Mouse (Mus musculus): ENCODE data around the gene Otub1. TPM values are rescaled to one million over a fixed set of nuclear protein-coding genes. Genes with fewer than 3 reads are reported as not detected.

Otub1 gene
- 10 to 100 TPM; 48.4 to 48.5 TPM for total RNA-seq (2021)
- long read RNA-seq, experiment 1, transcript Otub1-201 (7 exons, 1,713 nt), result major isoform, 49 of 71 reads
- long read RNA-seq, experiment 1, partial matches to known transcripts, result 4 of 71 reads
- long read RNA-seq, experiment 1, other reads (novel, unspliced or antisense), result 18 of 71 reads
- long read RNA-seq, experiment 2, transcript Otub1-201 (7 exons, 1,713 nt), result major isoform, 81 of 91 reads
- long read RNA-seq, experiment 2, partial matches to known transcripts, result 2 of 91 reads
- long read RNA-seq, experiment 2, other reads (novel, unspliced or antisense), result 8 of 91 reads

GRCm38 (mm10) chr19:7205753-7206736, at the start of gene Otub1:
TSS of gene Otub1 (minus strand) at chr19:7206316.
- peak; percentile 92 for DNase-seq

GRCm38 (mm10) chr19:7246021-7246420, 39.9 kb upstream of the Otub1 start:
- no peak for DNase-seq

GRCm38 (mm10) chr19:7240782-7241690, 34.9 kb upstream of the Otub1 start, which contains the start of gene Naa40:
TSS of gene Naa40 (minus strand) at chr19:7241183.
- peak; percentile 88 for DNase-seq

DNA sequence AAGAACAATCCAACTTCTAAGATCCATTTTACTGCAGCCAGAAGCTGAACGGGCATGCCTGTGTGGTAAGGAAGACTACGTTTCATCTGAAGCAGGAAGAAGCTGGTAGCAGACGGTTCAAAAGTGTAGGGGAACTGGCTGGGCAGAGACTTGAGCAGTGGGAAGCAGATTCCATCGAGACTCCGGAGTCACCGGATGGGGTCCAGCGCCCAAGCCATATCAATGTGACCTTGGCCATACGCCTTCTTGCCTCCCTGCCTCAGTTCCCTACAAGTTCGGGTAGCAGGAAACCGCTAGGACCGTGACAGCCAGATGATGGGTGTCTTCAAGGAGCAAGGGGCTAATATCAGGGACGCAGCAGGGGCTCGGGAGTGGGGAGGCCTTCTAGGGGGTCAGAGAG, 34.2 kb upstream of the Otub1 start:
- DNase-seq, result no peak

DNA sequence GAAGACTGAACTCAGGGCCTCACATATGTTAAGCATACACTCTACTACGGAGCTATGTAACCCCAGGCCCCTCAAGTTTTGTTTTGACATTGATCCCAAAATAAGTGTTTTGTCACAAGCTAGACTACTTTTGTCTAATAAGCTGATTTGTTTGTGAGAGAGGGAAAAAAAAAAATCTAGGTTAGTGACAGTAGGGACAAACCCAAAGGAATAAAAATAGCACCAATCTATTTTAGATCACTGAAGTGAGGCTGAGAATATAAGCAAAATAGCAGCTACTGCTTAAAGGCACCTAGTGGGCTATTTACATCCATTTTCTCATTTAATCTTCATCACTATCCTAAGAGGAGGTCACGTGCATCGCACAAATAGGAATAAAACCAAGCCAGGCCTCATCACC, 33.5 kb upstream of the Otub1 start:
- DNase-seq, result no peak

DNA sequence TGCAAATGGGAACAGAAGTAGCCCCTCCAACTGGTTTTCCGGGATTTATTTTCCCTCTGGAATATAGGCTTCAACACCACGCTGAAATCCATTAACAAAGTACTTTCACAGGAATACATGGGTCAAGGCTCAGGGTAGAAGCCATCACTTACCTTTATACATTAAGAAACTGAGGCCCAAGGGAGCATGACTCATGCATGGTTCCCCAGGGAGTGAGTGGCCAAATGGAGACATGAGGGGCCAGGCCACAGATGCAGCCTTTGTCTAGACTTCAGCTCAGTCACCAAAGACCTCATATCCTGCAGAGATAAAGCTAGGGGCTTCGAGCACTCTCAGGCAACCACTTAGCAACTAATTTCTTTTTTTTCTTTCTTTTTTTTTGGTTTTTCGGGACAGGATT, 30.6 kb upstream of the Otub1 start:
- DNase-seq, result no peak

GRCm38 (mm10) chr19:7236011-7236410, 29.9 kb upstream of the Otub1 start:
- DNase-seq, result no peak

GRCm38 (mm10) chr19:7235461-7235860, 29.3 kb upstream of the Otub1 start:
- no peak for DNase-seq

DNA sequence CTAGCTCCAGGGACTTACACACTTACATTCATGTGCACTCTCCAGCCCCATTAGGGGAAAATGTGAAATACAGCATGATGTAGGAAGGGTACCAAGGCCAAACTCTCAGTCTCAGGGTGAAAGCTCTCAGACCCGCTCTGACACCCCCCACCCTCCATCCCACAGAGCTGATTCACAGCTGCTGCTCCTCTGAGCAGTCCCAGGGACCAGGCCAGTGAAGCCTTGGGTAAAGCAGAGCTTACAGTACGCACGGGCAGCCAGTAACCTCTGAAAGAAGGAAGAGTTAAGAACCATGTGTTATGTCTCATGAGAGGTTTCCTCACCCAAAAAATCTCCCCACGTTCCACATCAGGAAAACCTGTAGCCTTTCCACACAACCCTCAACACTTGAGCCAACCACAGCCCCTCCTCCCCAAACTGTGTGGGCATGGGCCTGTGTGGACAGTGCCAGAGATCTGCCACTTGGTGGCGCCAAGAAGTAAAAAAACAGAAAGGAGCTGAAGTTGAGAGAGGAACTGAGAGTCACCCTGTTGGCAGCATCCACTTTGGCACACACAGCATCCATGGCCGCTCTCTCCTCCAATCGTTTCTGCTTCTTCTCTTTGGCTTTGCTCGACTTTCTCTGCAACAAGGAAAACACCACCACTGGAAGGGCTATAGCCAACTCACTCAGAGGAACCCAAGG, 28.6 kb upstream of the Otub1 start:
- peak; percentile 73 for DNase-seq

GRCm38 (mm10) chr19:7226511-7226914, 20.4 kb upstream of the Otub1 start:
- peak; percentile 38 for DNase-seq

DNA sequence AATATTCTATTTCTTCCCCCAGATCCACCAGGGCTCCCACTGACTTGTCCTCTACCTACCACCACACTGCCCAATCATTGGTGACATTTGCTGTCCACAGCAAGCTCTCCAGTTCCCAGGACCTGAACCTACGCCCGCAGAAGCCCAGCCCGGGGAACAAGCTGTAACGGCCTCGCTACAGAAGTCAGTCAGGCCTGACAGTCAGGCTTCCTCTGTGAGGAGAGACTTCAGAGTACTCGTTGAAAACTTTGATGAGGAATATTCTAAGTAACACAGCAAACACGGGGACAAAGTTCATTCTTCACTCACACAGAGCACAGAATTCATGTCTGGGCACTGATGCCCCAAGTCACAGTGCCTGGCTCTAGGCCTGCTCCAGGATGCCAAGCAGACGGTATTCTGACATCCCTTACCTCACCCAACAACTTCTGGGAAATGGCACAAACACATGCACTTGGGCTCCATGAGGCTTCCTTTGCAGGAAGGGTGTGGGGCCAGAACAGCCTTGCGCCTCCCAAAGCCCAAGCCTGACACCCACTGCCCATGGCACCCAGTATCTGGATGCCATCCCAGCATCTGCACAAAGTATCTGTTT, 19.1 kb upstream of the Otub1 start:
- no peak for DNase-seq

DNA sequence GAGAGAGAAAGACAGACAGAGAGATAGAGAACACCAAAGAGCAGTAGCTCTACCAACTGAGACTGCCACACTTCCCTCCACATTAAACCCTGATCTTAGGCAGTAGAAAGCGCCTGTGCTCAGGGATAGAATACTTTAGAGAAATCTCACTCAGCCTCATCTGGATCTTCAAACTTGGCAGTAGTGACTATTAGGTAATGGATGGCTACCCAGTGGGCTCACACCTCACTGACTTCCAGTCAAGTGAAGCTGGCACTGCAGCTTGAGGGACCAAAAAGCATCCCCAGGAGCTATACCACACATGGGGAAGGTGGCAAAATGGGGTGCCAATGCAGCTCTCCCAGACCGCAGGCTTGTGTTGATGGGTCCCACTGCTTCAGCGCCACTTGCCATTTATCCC, 18.1 kb upstream of the Otub1 start:
- no peak for DNase-seq

- DNase-seq, result no peak
These were observed 17.4 kb upstream of the Otub1 start for GRCm38 (mm10) chr19:7223488-7223887.

DNA sequence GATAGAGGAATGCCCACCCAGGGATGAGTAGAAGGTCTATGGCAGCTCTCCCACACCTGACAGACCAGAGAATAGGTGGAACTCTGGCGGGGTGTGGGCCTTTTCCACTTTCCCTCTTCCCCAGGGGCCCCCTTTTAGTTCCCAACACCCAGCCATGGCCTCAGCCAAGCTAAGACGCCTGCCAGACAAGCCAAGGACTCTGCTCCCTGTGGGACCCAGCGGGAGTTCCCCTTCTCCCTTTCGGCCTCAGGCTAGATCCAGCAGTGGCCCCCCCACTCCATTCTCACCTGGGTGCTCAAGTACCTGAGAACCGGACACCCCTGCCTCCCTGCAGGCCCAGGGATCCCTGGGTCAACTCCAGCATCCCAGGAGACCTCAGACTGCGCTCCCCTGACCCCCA, 16.1 kb upstream of the Otub1 start:
- DNase-seq, result no peak

- no peak for DNase-seq
These were observed 12.6 kb upstream of the Otub1 start for GRCm38 (mm10) chr19:7218753-7219152.

DNA sequence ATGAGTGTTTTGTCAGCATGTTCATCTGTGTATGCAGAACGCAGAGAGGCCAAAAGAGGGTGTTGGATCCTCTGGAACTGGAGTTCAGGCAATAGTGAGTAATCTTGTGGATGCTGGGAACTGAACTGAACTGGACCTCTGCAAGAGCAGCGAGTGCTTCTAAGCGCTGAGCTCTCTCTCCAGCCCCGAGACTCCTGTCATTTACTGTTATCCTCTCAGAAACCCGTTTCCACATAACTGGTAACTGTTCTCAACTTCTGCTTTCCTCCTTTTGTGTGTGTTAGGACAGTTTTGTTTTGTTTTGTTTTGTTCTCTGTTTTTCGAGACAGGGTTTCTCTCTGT, 11.8 kb upstream of the Otub1 start:
- no peak for DNase-seq

DNA sequence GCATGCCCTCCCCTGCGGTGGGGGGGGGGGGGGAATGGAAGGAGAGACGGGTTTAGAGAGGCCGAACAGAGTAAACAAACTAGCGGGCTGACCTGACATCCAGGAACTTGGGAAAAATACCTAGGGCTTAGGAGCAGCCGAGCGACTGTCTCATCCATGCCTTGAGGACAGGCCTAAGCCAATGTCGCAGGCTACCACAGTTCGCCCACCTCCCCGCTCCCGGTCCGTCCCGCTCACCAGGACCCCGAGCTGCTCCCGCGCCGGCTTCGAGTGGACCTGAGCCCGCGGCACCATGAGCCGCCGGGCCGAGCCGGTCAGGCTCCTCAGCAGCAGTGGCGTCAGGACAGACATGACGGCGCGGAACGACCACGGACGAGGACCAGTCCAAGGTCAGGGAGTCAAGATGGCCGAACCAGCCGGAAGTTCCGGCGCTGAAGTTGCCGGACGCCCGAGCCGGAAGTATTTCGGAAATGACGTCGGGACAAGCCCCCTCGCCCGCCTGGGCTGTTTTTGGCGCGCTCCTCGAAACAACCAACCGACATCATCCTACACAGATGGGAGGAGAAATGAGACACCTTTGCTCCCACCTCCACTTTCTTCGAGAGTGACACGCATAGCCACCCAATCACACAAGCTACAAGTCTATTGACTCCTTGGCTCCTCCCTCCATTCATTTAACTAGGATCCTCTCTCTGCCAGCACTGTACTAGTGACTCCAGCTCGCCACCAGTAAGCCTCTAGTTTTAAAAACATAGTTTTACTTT, 11.2 kb upstream of the Otub1 start, which contains the start of gene Cox8a:
Cox8a (minus strand) TSS at position 455 of the 764 bp plus-strand sequence.
- peak; percentile 98 for DNase-seq

DNA sequence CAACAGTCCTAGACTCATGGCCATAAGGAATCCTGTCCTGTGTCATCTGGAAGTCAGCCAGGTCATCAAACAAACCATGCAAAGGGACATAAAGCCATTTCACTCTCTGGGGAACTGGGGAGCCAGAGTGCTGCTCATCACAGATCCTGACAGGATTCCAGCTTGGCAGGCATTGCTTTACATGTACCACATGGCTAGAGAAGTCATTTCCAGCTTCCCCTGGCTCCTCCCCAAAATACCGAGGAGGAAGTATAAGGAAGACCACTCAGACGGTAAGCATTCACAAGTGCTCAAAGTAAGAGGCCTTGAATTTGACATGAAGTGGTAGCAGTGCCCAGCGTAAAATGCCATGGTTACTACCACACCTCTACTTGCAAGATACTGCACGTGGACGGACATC, 8.4 kb upstream of the Otub1 start:
- DNase-seq, result no peak

DNA sequence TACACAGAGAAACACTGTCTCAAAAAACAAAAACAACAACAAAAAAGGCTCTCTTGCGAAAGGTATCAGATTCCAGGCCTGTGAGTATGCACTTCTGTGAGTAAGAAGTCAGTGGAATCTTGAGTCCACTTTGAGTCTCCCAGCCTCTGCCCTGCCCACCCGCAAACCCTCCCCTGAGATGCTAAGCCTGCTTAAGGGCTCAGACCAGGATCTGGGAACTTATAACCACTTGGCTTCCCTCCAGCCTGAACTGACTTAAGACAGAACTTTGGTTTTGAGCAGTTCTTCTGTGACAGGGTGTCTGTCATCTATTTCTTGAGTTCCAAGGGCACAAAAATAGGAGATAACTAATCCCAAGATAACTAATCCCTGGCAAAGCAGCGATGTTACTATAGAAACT, 6.9 kb upstream of the Otub1 start:
- no peak for DNase-seq

DNA sequence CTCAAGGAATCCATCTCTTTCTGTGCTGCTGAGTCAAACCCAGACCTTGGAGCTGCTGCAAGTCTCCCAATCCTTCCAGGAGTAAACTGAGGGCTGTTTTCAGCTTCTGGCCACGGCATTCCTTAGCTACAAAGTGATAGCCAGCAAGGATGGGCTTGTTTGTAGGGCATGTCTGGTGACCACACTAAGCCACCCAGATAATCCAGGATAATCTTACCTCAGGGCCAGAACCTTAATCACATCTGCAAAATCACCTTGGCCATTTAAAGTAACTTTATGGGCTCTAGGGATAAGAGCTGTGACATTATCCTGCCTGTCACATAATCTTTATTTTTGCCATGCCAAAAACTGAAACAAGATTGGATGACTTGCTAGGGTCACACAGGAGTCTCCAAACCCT, 6.1 kb upstream of the Otub1 start:
- no peak for DNase-seq
